Mouse (Mus musculus) cerebellum, adult 2 months (tissue): Measurements from ENCODE around the gene Elmod2. TPM values are rescaled to one million over a fixed set of nuclear protein-coding genes. Genes with fewer than 3 reads are reported as not detected.

ENCODE experiments used
- DNase-seq, 2 experiments: peaks; one replicate each; pipeline ENCODE4 v3.0.0; 2021
- H3K27ac ChIP-seq: fragments of 200-500 bp; 2 replicates; pipeline ENCODE4 v1.5.1; 2012; ENCODE audit warnings: low read length, control low read depth, inconsistent platforms; ENCODE audit not compliant: insufficient read depth
- H3K27me3 ChIP-seq: fragments of 200-500 bp; 2 replicates; pipeline ENCODE4 v1.6.1; 2012; ENCODE audit warnings: inconsistent platforms, mild to moderate bottlenecking, low read length, moderate library complexity; ENCODE audit not compliant: control insufficient read depth, insufficient read depth
- H3K4me1 ChIP-seq: fragments of 200-500 bp; 2 replicates; pipeline ENCODE4 v1.6.1; 2011; ENCODE audit warnings: low read length; ENCODE audit not compliant: control insufficient read depth, insufficient read depth
- H3K4me3 ChIP-seq: fragments of 200-500 bp; replicated peaks from 2 replicates; pipeline ENCODE3; 2011; ENCODE audit warnings: mild to moderate bottlenecking, low read depth, low read length, control low read depth; ENCODE audit not compliant: insufficient read depth
- CTCF ChIP-seq: fragments of 200-500 bp; IDR thresholded peaks from 2 replicates; pipeline ENCODE4 v1.5.1; 2011; ENCODE audit warnings: low read depth, mild to moderate bottlenecking, control low read depth, low read length, moderate library complexity, borderline replicate concordance; ENCODE audit not compliant: insufficient read depth
- POLR2A ChIP-seq: fragments of 200-500 bp; IDR thresholded peaks from 2 replicates; pipeline ENCODE4 v1.6.1; 2011; ENCODE audit warnings: low read length, control low read depth, borderline replicate concordance; ENCODE audit not compliant: insufficient read depth
- WGBS: fragments of 180-500 bp; shearing (Covaris S2); methylation state at CpG from one replicate; pipeline ENCODE4 v1.1.7; 2018; 5-methylcytosine and 5-hydroxymethylcytosine counted together
- polyA plus RNA-seq: library from polyadenylated mRNA; depleted of rRNA; stranded (reverse); fragments of >200 nt; gene quantifications from 2 replicates; pipeline ENCODE4 v1.2.3, GENCODE M21; 2012; rRNA removed

Gene Elmod2
- polyA plus RNA-seq, 1 experiment, result 11.9 TPM

GRCm38 (mm10) chr8:83272464-83272863 lies 59.8 kb downstream of the Elmod2 start:
- TF ChIP-seq CTCF (no peak), POLR2A (no peak)
- Histone ChIP-seq H3K27ac (no peak overlapping the region), H3K4me3 (no peak overlapping the region), H3K27me3 (no peaks in the 10 kb centered on the region), H3K4me1 (no peaks in the 10 kb centered on the region)
- 78% methylated on average over 10 of the region's 10 CpGs for WGBS
- DNase-seq, result no peak

GRCm38 (mm10) chr8:83271172-83271571 lies 61.1 kb downstream of the Elmod2 start:
- TF ChIP-seq CTCF (no peak), POLR2A (no peak)
- no peak for DNase-seq
- Histone ChIP-seq H3K27ac (no peak overlapping the region), H3K27me3 (no peaks in the 10 kb centered on the region), H3K4me3 (no peak overlapping the region), H3K4me1 (no peaks in the 10 kb centered on the region)
- 95% methylated on average over 14 of the region's 14 CpGs for WGBS

Other genes with a start within 250 kb of the Elmod2 start
- gene Tbc1d9, start 167.1 kb downstream of the Elmod2 start, polyA plus RNA-seq, result 79.8 and 89.8 TPM in 2 replicates
- gene Gm10645, start 166.3 kb downstream of the Elmod2 start, polyA plus RNA-seq, result 1.4 and 1.6 TPM in 2 replicates
- 0.67 and 0.77 TPM in 2 replicates for gene Ucp1, start 42.1 kb downstream of the Elmod2 start, polyA plus RNA-seq
- gene Mgat4d, start 16.0 kb upstream of the Elmod2 start, polyA plus RNA-seq, result not detected in 2 replicates
- 12.2 and 14.5 TPM in 2 replicates for gene Clgn, start 57.4 kb upstream of the Elmod2 start, polyA plus RNA-seq
- 289 and 298 TPM in 2 replicates for gene Scoc, start 125.9 kb upstream of the Elmod2 start, polyA plus RNA-seq
- gene Olfr370, start 203.3 kb upstream of the Elmod2 start, polyA plus RNA-seq, result not detected in 2 replicates
- 394 and 445 TPM in 2 replicates for gene Ndufb7, start 234.2 kb upstream of the Elmod2 start, polyA plus RNA-seq